Mouse (Mus musculus) brown adipose tissue, adult 24 weeks (tissue): ENCODE data around the gene Prr32. TPM values are rescaled to one million over a fixed set of nuclear protein-coding genes. Genes with fewer than 3 reads are reported as not detected.

Experiments
- H3K27ac ChIP-seq: fragments of 200-500 bp; replicated peaks from 2 replicates; pipeline ENCODE4 v1.5.1; 2012; ENCODE audit warnings: low read depth, mild to moderate bottlenecking, low read length
- H3K4me1 ChIP-seq: fragments of 200-500 bp; 2 replicates; pipeline ENCODE4 v1.6.1; 2012; ENCODE audit warnings: low read length, mixed read lengths; ENCODE audit not compliant: control insufficient read depth, insufficient read depth, insufficient read length
- H3K4me3 ChIP-seq: fragments of 200-500 bp; 2 replicates; pipeline ENCODE4 v1.5.1; 2012; ENCODE audit warnings: low read depth, mild to moderate bottlenecking, low read length, moderate library complexity; ENCODE audit not compliant: insufficient read depth
- polyA plus RNA-seq: library from polyadenylated mRNA; stranded (reverse); fragments of >200 nt; gene quantifications from 2 replicates; pipeline ENCODE4 v1.2.4, GENCODE M21; 2012; ENCODE audit not compliant: missing spikeins, insufficient read depth, insufficient read length

Gene Prr32
- polyA plus RNA-seq: 8.8 and 23.7 TPM in 2 replicates

DNA sequence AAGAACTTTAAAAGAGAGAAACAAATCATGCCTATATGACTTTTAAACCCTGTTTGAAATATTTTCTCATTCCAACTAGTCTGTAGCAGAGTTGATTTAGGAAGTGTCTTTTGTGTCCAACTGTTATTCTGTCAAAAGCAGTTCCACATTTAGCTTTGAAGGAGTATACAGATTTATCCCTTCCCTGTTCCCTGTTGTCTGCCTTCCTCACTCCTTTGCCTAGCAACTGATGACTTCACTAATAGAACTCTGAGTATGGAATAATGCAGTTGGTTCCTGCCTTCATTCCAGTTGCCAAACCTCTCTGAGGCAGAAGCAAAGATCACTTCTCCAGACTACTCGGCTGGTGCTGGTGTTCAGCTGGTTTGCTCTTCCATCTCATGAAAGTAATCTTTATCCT, at the start of gene Prr32:
Prr32 (plus strand) TSS at position 301 of the 400 bp plus-strand sequence.
- Histone ChIP-seq H3K4me1 (no peaks in the 10 kb centered on the region), H3K27ac (no peak within 1 kb of the TSS), H3K4me3 (no peak within 1 kb of the TSS)
